Mouse (Mus musculus) small intestine, adult 2 months (tissue): Measurements from ENCODE around the gene Plekhb2.

Experiments used
- CTCF ChIP-seq: fragments of 200-500 bp; IDR thresholded peaks from 2 replicates; pipeline ENCODE4 v1.5.1; 2012; ENCODE audit warnings: low read depth, mild to moderate bottlenecking, control low read depth, inconsistent platforms, low read length, moderate library complexity, mixed read lengths; ENCODE audit not compliant: insufficient replicate concordance, insufficient read length; ENCODE audit errors: extremely low read depth
- POLR2A ChIP-seq: fragments of 200-500 bp; IDR thresholded peaks from 2 replicates; pipeline ENCODE4 v1.6.1; 2012; ENCODE audit warnings: low read depth, mild to moderate bottlenecking, control low read depth, inconsistent platforms, low read length, moderate library complexity

GRCm38 (mm10) chr1:34866815-34867573, 17.2 kb downstream of the Plekhb2 start:
- peak; percentile 93; the same call in 1 of the 2 replicates for TF ChIP-seq CTCF
- no peak for TF ChIP-seq POLR2A
